Mouse (Mus musculus): ENCODE measurements around the gene Gpr107. TPM values are rescaled to one million over a fixed set of nuclear protein-coding genes. Genes with fewer than 3 reads are reported as not detected.

The Gpr107 gene
- polyA plus RNA-seq (2011; ENCODE audit: insufficient read depth, insufficient read length, low read depth, missing spikeins): 71.9 and 72.5 TPM in 2 replicates

DNA sequence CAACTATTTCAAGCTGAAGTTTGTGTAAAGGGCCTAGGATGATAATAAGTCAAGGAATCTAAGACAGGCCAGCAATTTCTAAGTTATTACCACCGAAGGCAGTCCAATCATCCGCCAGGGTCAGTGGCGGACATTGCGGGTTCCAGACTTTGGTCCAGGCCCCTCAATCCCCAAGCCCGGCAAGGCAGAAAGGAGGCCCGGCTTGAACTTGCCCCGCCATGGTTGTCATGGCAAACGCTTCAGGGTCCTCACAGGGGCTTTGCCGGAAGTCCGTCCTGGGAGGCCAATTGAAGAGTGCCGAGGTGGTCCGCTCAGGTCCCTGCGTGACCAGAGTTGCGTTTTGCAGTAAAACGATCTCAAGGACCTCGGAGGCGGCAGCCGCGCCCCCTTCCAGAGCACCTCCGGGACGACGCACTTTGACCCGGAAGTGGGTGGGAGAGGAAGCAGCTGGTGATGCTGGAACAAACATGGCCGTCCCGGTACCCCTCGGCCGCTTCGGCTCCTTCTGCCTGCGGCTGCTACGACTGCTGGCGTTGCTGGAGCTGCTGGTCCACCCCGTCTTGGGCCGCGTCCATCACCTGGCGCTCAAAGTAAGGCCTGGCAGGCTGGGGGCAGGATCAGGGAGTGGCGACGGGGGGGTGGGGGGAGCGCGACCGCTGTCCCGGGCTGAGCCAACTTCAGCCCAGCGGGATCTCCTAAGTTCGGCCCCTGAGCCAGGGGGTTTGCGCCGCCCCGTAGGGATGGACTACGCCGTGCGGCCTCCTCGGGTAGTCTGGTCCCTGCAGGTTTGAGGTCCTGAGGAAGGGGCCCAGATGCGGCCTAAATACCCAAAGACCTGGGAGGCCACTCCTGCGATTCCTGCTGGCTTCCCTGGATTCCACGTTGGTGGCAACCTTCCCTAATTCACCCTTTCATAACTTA is at the start of gene Gpr107:
Gene Gpr107, plus strand, starts transcription at position 425 of the 921 bp plus-strand sequence.
- no peaks in the 10 kb centered on the region; the same call in 1 of the 2 replicates for H3K36me3 ChIP-seq (ENCODE audit: control insufficient read depth, insufficient read depth, low read length, poor library complexity, severe bottlenecking)
- peak within 1 kb of the TSS; percentile 84 for H3K9ac ChIP-seq (ENCODE audit: low read depth, poor library complexity, severe bottlenecking)
- no peak for TF ChIP-seq EP300 (IDR thresholded peaks at IDR 0.05; ENCODE audit: insufficient read depth, low read depth, low read length)
- TF ChIP-seq CTCF (IDR thresholded peaks at IDR 0.05; ENCODE audit: low read depth, low read length): no peak
- TF ChIP-seq POLR2A (IDR thresholded peaks at IDR 0.05; ENCODE audit: insufficient read depth, low read length): no peak
- no peaks in the 10 kb centered on the region for H3K4me1 ChIP-seq (ENCODE audit: control insufficient read depth, insufficient read depth, low read length)
- no peak within 1 kb of the TSS for H3K27ac ChIP-seq (ENCODE audit: insufficient read depth, low read length)
- H3K9me3 ChIP-seq (replicated peaks; ENCODE audit: control insufficient read depth, insufficient read depth, low read length, poor library complexity, severe bottlenecking): no peaks in the 10 kb centered on the region
- peak within 1 kb of the TSS; percentile 89 for H3K4me3 ChIP-seq (ENCODE audit: low read depth, low read length)
- H3K27me3 ChIP-seq (ENCODE audit: control insufficient read depth, insufficient read depth, low read length, poor library complexity, severe bottlenecking): no peaks in the 10 kb centered on the region

DNA sequence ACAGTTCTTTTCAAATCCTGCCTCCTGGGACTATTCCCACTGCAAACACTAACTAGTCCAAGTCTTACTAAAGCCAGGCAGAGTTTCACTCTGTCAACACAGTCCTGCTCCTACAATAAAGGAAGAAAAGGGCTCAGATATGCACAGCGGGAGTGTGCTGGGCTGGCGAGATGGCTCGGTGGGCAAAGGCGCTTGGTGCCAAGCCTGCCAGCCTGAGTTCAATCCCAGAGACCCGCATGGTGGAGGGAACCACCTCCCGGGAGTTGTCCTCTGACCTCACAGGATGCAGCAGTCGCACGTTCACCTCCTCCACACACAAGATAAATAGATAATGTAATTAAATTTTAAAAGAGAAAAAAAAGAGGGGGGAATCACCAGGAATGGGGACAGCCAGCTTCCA is 48.8 kb upstream of the Gpr107 start:
- H3K36me3 ChIP-seq (ENCODE audit: control insufficient read depth, insufficient read depth, low read length, poor library complexity, severe bottlenecking): peaks cover 3% of the 10 kb centered on the region; the same call in 1 of the 2 replicates
- TF ChIP-seq EP300 (IDR thresholded peaks at IDR 0.05; ENCODE audit: insufficient read depth, low read depth, low read length) (no peak), CTCF (IDR thresholded peaks at IDR 0.05; ENCODE audit: low read depth, low read length) (no peak), POLR2A (IDR thresholded peaks at IDR 0.05; ENCODE audit: insufficient read depth, low read length) (no peak)

DNA sequence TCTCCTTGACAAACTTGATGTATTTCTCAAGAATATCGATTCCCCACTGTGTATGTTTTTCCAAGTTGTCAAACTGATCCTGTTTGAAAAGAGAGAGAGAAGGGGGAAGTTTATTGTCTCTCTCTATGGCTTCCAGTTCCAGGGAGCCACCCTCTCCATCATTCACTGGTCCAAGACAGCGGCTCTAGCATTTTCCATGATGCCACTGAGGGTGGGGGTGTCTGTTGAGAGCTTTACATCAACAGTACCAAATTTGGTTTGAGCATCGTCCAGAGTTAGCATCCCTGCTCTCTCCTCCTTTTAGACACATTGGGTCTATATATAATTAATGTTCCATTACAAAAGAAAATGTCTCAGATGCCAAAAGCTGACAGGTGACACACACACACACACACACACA is 46.8 kb upstream of the Gpr107 start:
- H3K9me3 ChIP-seq (replicated peaks; ENCODE audit: control insufficient read depth, insufficient read depth, low read length, poor library complexity, severe bottlenecking): no peaks in the 10 kb centered on the region
- no peak overlapping the region for H3K27ac ChIP-seq (ENCODE audit: insufficient read depth, low read length)
- H3K4me3 ChIP-seq (ENCODE audit: low read depth, low read length): no peak overlapping the region
- TF ChIP-seq CTCF (IDR thresholded peaks at IDR 0.05; ENCODE audit: low read depth, low read length) (no peak), POLR2A (IDR thresholded peaks at IDR 0.05; ENCODE audit: insufficient read depth, low read length) (no peak), EP300 (IDR thresholded peaks at IDR 0.05; ENCODE audit: insufficient read depth, low read depth, low read length) (no peak)
- H3K9ac ChIP-seq (ENCODE audit: low read depth, poor library complexity, severe bottlenecking): no peak overlapping the region
- peaks cover 3% of the 10 kb centered on the region; the same call in 1 of the 2 replicates for H3K36me3 ChIP-seq (ENCODE audit: control insufficient read depth, insufficient read depth, low read length, poor library complexity, severe bottlenecking)
- H3K27me3 ChIP-seq (ENCODE audit: control insufficient read depth, insufficient read depth, low read length, poor library complexity, severe bottlenecking): no peaks in the 10 kb centered on the region
- peaks cover 11% of the 10 kb centered on the region for H3K4me1 ChIP-seq (ENCODE audit: control insufficient read depth, insufficient read depth, low read length)

More for the DNA sequence above, 48.8 kb upstream of the Gpr107 start:
- Histone ChIP-seq H3K9ac (ENCODE audit: low read depth, poor library complexity, severe bottlenecking) (no peak overlapping the region), H3K4me3 (ENCODE audit: low read depth, low read length) (no peak overlapping the region), H3K9me3 (replicated peaks; ENCODE audit: control insufficient read depth, insufficient read depth, low read length, poor library complexity, severe bottlenecking) (no peaks in the 10 kb centered on the region), H3K27me3 (ENCODE audit: control insufficient read depth, insufficient read depth, low read length, poor library complexity, severe bottlenecking) (no peaks in the 10 kb centered on the region), H3K27ac (ENCODE audit: insufficient read depth, low read length) (no peak overlapping the region), H3K4me1 (ENCODE audit: control insufficient read depth, insufficient read depth, low read length) (peaks cover 11% of the 10 kb centered on the region)

DNA sequence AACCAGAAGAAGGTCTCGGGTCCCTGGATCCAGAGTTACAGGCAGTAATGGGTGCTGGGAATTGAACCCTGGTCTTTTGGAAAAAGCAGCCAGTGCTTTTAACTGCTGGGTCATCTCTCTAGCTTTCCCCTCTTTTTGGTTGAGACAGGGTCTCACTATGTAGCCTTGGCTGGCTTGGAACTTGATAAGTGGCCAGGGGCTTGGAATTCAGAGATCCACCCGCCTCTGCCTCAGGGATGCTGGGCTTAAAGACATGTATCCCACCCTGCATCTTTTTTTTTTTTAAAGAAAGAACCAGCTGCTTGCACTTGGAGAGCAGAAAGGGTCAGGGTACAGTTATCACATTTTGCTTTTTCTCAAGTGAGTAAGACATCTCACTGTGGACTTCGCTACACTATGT is 46.1 kb upstream of the Gpr107 start:
- no peaks in the 10 kb centered on the region for H3K27me3 ChIP-seq (ENCODE audit: control insufficient read depth, insufficient read depth, low read length, poor library complexity, severe bottlenecking)
- no peak overlapping the region for H3K9ac ChIP-seq (ENCODE audit: low read depth, poor library complexity, severe bottlenecking)
- no peak for TF ChIP-seq POLR2A (IDR thresholded peaks at IDR 0.05; ENCODE audit: insufficient read depth, low read length)
- no peak for TF ChIP-seq EP300 (IDR thresholded peaks at IDR 0.05; ENCODE audit: insufficient read depth, low read depth, low read length)
- TF ChIP-seq CTCF (IDR thresholded peaks at IDR 0.05; ENCODE audit: low read depth, low read length): no peak
- H3K4me1 ChIP-seq (ENCODE audit: control insufficient read depth, insufficient read depth, low read length): peaks cover 13% of the 10 kb centered on the region
- no peak overlapping the region for H3K27ac ChIP-seq (ENCODE audit: insufficient read depth, low read length)
- H3K9me3 ChIP-seq (replicated peaks; ENCODE audit: control insufficient read depth, insufficient read depth, low read length, poor library complexity, severe bottlenecking): no peaks in the 10 kb centered on the region
- peaks cover 3% of the 10 kb centered on the region; the same call in 1 of the 2 replicates for H3K36me3 ChIP-seq (ENCODE audit: control insufficient read depth, insufficient read depth, low read length, poor library complexity, severe bottlenecking)
- H3K4me3 ChIP-seq (ENCODE audit: low read depth, low read length): no peak overlapping the region

DNA sequence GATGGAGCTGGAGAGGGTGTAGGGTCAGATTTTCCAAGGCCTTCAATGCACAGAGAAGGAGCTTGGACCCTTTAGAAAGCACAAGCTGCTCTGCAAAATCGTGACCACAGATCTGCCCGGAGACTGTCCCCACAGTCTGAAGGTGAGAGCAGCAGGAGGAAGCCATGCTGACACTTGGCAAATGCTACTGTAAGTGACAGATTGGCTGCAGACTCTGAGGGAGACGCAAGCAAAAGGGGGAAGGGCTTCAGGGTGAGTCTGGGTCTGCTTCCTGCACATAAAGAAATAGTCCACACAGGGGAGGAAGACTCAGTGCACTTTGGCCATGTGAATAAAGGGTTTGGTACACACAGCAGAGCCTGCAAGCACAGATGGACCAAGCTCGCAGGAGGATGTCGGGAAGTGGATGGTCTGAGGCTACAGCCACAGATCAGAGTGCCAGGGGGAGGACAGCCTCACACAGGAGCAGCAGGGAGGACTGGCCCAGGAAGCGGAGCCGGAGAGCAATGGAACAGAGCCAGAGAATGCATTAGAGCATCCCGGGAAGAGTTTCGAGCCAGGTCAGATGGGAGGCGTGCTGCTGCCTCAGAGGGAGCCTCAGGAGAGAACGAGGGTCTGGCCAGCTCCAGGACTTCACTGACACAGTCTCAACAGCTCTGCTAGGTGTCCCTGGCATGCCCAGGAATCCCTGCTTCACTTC is 45.3 kb upstream of the Gpr107 start:
- H3K27me3 ChIP-seq (ENCODE audit: control insufficient read depth, insufficient read depth, low read length, poor library complexity, severe bottlenecking): no peaks in the 10 kb centered on the region
- H3K27ac ChIP-seq (ENCODE audit: insufficient read depth, low read length): no peak overlapping the region
- peaks cover 3% of the 10 kb centered on the region; the same call in 1 of the 2 replicates for H3K36me3 ChIP-seq (ENCODE audit: control insufficient read depth, insufficient read depth, low read length, poor library complexity, severe bottlenecking)
- TF ChIP-seq EP300 (IDR thresholded peaks at IDR 0.05; ENCODE audit: insufficient read depth, low read depth, low read length): no peak
- no peak for TF ChIP-seq POLR2A (IDR thresholded peaks at IDR 0.05; ENCODE audit: insufficient read depth, low read length)
- TF ChIP-seq CTCF (IDR thresholded peaks at IDR 0.05; ENCODE audit: low read depth, low read length): no peak
- no peak overlapping the region for H3K9ac ChIP-seq (ENCODE audit: low read depth, poor library complexity, severe bottlenecking)
- H3K9me3 ChIP-seq (replicated peaks; ENCODE audit: control insufficient read depth, insufficient read depth, low read length, poor library complexity, severe bottlenecking): no peaks in the 10 kb centered on the region
- no peak overlapping the region for H3K4me3 ChIP-seq (ENCODE audit: low read depth, low read length)
- peaks cover 11% of the 10 kb centered on the region for H3K4me1 ChIP-seq (ENCODE audit: control insufficient read depth, insufficient read depth, low read length)

Data from ES-Bruce4 (cell line).